Mouse (Mus musculus) gastrocnemius, postnatal 14 days (tissue): ENCODE measurements around the gene Nfkbid. TPM values are rescaled to one million over a fixed set of nuclear protein-coding genes. Genes with fewer than 3 reads are reported as not detected.
"Not testable (repeated sequence)": the region's sequence is repeated elsewhere in the genome, so short reads cannot be mapped to it uniquely, and the experiment has no call there.

Experiments used
- DNase-seq: peaks from one replicate; pipeline ENCODE4 v3.0.0; 2021; ENCODE audit warnings: mixed read lengths
- intact Hi-C: fragments of 180-260 bp; cut with DNase I; formaldehyde crosslinking; loops from one replicate; pipeline ENCODE4 v1.15.1; 2025; ENCODE audit warnings: low total_unique reads
- total RNA-seq, 2 experiments: library from RNA; stranded (reverse); gene quantifications; 2 replicates each; pipeline ENCODE4 v1.2.3; 2021

The Nfkbid gene
- total RNA-seq, 2 experiments from 2014 or later = 0.21 to 0.33 TPM

- intact Hi-C loops = no loop called here
- DNase-seq = no peak
These were observed 36.2 kb downstream of the Nfkbid start, which contains the start of the genes Kirrel2 and Nphs1 for GRCm38 (mm10) chr7:30457629-30458330. Gene Kirrel2, minus strand, starts transcription at chr7:30457690. Gene Nphs1, plus strand, starts transcription at chr7:30458315.

GRCm38 (mm10) chr7:30459484-30459883 is 38.0 kb downstream of the Nfkbid start:
- intact Hi-C loops = no loop called here

GRCm38 (mm10) chr7:30463568-30463967 is 42.0 kb downstream of the Nfkbid start:
- no peak for DNase-seq
- intact Hi-C loops = no loop called here

More at GRCm38 (mm10) chr7:30459484-30459883, 38.0 kb downstream of the Nfkbid start:
- no peak for DNase-seq

- DNase-seq = no peak
- intact Hi-C loops = no loop called here
These were observed 42.5 kb downstream of the Nfkbid start for GRCm38 (mm10) chr7:30463996-30464395.

- intact Hi-C loops = no loop called here
- no peak for DNase-seq
These were observed 43.3 kb downstream of the Nfkbid start for GRCm38 (mm10) chr7:30464816-30465300.

- DNase-seq = no peak
- intact Hi-C loops = no loop called here
These were observed 50.9 kb downstream of the Nfkbid start for GRCm38 (mm10) chr7:30472411-30472810.

GRCm38 (mm10) chr7:30474999-30475398 is 53.5 kb downstream of the Nfkbid start:
- no peak for DNase-seq
- intact Hi-C loops = no loop called here

GRCm38 (mm10) chr7:30476136-30476535 is 54.6 kb downstream of the Nfkbid start:
- intact Hi-C loops, DNase-seq: not testable (repeated sequence)

GRCm38 (mm10) chr7:30477415-30478381 is 56.2 kb downstream of the Nfkbid start:
- no peak for DNase-seq
- intact Hi-C loops = no loop called here

Other genes starting within 250 kb of the Nfkbid start
- gene Cox7a1, start 237.6 kb upstream of the Nfkbid start, total RNA-seq = 100 to 1,000 TPM; 827 to 966 TPM
- 100 to 1,000 TPM; 275 to 320 TPM for gene Capns1, start 222.9 kb upstream of the Nfkbid start, total RNA-seq
- gene Polr2i, start 189.8 kb upstream of the Nfkbid start, total RNA-seq = 10 to 100 TPM; 56.0 to 61.2 TPM
- gene Tbcb, start 189.5 kb upstream of the Nfkbid start, total RNA-seq = 10 to 100 TPM; 26.8 to 37.2 TPM
- gene Ovol3, start 186.0 kb upstream of the Nfkbid start, total RNA-seq = under 1 TPM in 1 of 2 experiments, not detected in 1; 0.33 TPM
- gene Thap8, start 141.6 kb upstream of the Nfkbid start, total RNA-seq = under 1 TPM; 0.16 to 0.29 TPM
- gene Wdr62, start 141.3 kb upstream of the Nfkbid start, total RNA-seq = 1 to 10 TPM; 2.9 to 3.1 TPM
- gene Clip3, start 130.0 kb upstream of the Nfkbid start, total RNA-seq = 10 to 100 TPM; 18.2 to 20.9 TPM
- 10 to 100 TPM; 16.0 to 17.4 TPM for gene Alkbh6, start 113.0 kb upstream of the Nfkbid start, total RNA-seq
- 1 to 10 TPM; 1.0 to 1.1 TPM for gene Syne4, start 106.9 kb upstream of the Nfkbid start, total RNA-seq
- gene E130208F15Rik, start 100.0 kb upstream of the Nfkbid start, total RNA-seq = under 1 TPM; 0.51 to 0.78 TPM
- 10 to 100 TPM in 1 of 2 experiments, 1 to 10 TPM in 1; 7.8 to 10.6 TPM for gene Sdhaf1, start 97.8 kb upstream of the Nfkbid start, total RNA-seq
- 1 to 10 TPM; 1.5 to 1.8 TPM for gene Lrfn3, start 59.0 kb upstream of the Nfkbid start, total RNA-seq
- 10 to 100 TPM in 1 of 2 experiments, 1 to 10 TPM in 1; 7.8 to 10.4 TPM for gene Tyrobp, start 8.0 kb upstream of the Nfkbid start, total RNA-seq
- under 1 TPM in 1 of 2 experiments, not detected in 1; 0.94 TPM for gene Hcst, start 1.9 kb upstream of the Nfkbid start, total RNA-seq
- 1 to 10 TPM; 1.9 to 2.3 TPM for gene Aplp1, start 23.8 kb downstream of the Nfkbid start, total RNA-seq
- gene Kirrel2, start 36.0 kb downstream of the Nfkbid start, total RNA-seq = not detected
- gene Nphs1, start 36.6 kb downstream of the Nfkbid start, total RNA-seq = not detected
- not detected for gene Prodh2, start 71.9 kb downstream of the Nfkbid start, total RNA-seq
- 1 to 10 TPM in 1 of 2 experiments, under 1 TPM in 1; 0.98 to 2.4 TPM for gene Arhgap33, start 113.3 kb downstream of the Nfkbid start, total RNA-seq
- gene Hspb6, start 130.4 kb downstream of the Nfkbid start, total RNA-seq = 100 to 1,000 TPM; 455 to 476 TPM
- 1 to 10 TPM; 3.9 to 4.8 TPM for gene Proser3, start 130.6 kb downstream of the Nfkbid start, total RNA-seq
- gene Lin37, start 138.1 kb downstream of the Nfkbid start, total RNA-seq = 1 to 10 TPM; 8.4 to 9.1 TPM
- gene U2af1l4, start 141.6 kb downstream of the Nfkbid start, total RNA-seq = 10 to 100 TPM; 49.6 to 50.1 TPM
- 1 to 10 TPM in 1 of 2 experiments, under 1 TPM in 1; 0.74 to 1.7 TPM for gene Gm49396, start 141.6 kb downstream of the Nfkbid start, total RNA-seq
- gene Psenen, start 141.9 kb downstream of the Nfkbid start, total RNA-seq = 10 to 100 TPM; 83.4 to 92.7 TPM
- under 1 TPM; 0.60 to 0.88 TPM for gene Igflr1, start 143.7 kb downstream of the Nfkbid start, total RNA-seq
- 10 to 100 TPM; 14.1 to 15.2 TPM for gene Kmt2b, start 167.0 kb downstream of the Nfkbid start, total RNA-seq
- gene Zbtb32, start 177.2 kb downstream of the Nfkbid start, total RNA-seq = not detected
- gene Upk1a, start 191.1 kb downstream of the Nfkbid start, total RNA-seq = under 1 TPM; 0.14 to 0.16 TPM
- gene Cox6b1, start 204.4 kb downstream of the Nfkbid start, total RNA-seq = 1,000 to 10,000 TPM; 1,322 to 1,882 TPM
- not detected for gene Etv2, start 214.1 kb downstream of the Nfkbid start, total RNA-seq
- gene Rbm42, start 228.6 kb downstream of the Nfkbid start, total RNA-seq = 10 to 100 TPM; 35.4 to 37.3 TPM
- gene Haus5, start 243.3 kb downstream of the Nfkbid start, total RNA-seq = 1 to 10 TPM; 2.8 to 2.9 TPM
- gene Pmis2, start 249.9 kb downstream of the Nfkbid start, total RNA-seq = 1 to 10 TPM; 2.3 to 2.6 TPM